Mouse (Mus musculus): Measurements from ENCODE around the gene Nsd2. TPM values are rescaled to one million over a fixed set of nuclear protein-coding genes. Genes with fewer than 3 reads are reported as not detected.

Nsd2 gene
- polyA plus RNA-seq, 1 experiment, result 7.6 TPM

GRCm38 (mm10) chr5:33893406-33893805, 72.9 kb downstream of the Nsd2 start:
- DNase-seq (ENCODE audit: low read depth in 1 of 2, low spot score in 2 of 2), result no peak
- peaks cover 25% of the 10 kb centered on the region for H3K36me3 ChIP-seq (ENCODE audit: control insufficient read depth, insufficient read depth, low read length)
- WGBS, result 91% methylated on average over 6 of the region's 6 CpGs
- no peaks in the 10 kb centered on the region for H3K27me3 ChIP-seq (ENCODE audit: control insufficient read depth, insufficient read depth, low read length)
- H3K27ac ChIP-seq (ENCODE audit: insufficient read depth, low read length), result no peak overlapping the region
- H3K4me1 ChIP-seq (ENCODE audit: control insufficient read depth, insufficient read depth, insufficient read length), result no peaks in the 10 kb centered on the region
- no peak for TF ChIP-seq CTCF (IDR thresholded peaks at IDR 0.05; ENCODE audit: extremely low read depth, insufficient read depth, insufficient read length, insufficient replicate concordance)
- no peak for TF ChIP-seq POLR2A (IDR thresholded peaks at IDR 0.05; ENCODE audit: low read depth, low read length)
- no peak overlapping the region for H3K4me3 ChIP-seq (ENCODE audit: extremely low read depth, insufficient read depth, insufficient read length)

- no peak for TF ChIP-seq CTCF (IDR thresholded peaks at IDR 0.05; ENCODE audit: extremely low read depth, insufficient read depth, insufficient read length, insufficient replicate concordance)
- TF ChIP-seq POLR2A (IDR thresholded peaks at IDR 0.05; ENCODE audit: low read depth, low read length), result no peak
- H3K36me3 ChIP-seq (ENCODE audit: control insufficient read depth, insufficient read depth, low read length), result peaks cover 39% of the 10 kb centered on the region
Observed at GRCm38 (mm10) chr5:33895116-33895515, 74.6 kb downstream of the Nsd2 start.

GRCm38 (mm10) chr5:33897158-33897557, 76.6 kb downstream of the Nsd2 start:
- Histone ChIP-seq H3K27ac (ENCODE audit: insufficient read depth, low read length) (no peak overlapping the region), H3K4me1 (ENCODE audit: control insufficient read depth, insufficient read depth, insufficient read length) (no peaks in the 10 kb centered on the region), H3K4me3 (ENCODE audit: extremely low read depth, insufficient read depth, insufficient read length) (no peak overlapping the region), H3K36me3 (ENCODE audit: control insufficient read depth, insufficient read depth, low read length) (peaks cover 51% of the 10 kb centered on the region), H3K27me3 (ENCODE audit: control insufficient read depth, insufficient read depth, low read length) (no peaks in the 10 kb centered on the region)
- TF ChIP-seq POLR2A (IDR thresholded peaks at IDR 0.05; ENCODE audit: low read depth, low read length) (no peak), CTCF (IDR thresholded peaks at IDR 0.05; ENCODE audit: extremely low read depth, insufficient read depth, insufficient read length, insufficient replicate concordance) (no peak)
- no peak for DNase-seq (ENCODE audit: low read depth in 1 of 2, low spot score in 2 of 2)
- 78% methylated on average over 2 of the region's 2 CpGs for WGBS

More at GRCm38 (mm10) chr5:33895116-33895515, 74.6 kb downstream of the Nsd2 start:
- Histone ChIP-seq H3K4me1 (ENCODE audit: control insufficient read depth, insufficient read depth, insufficient read length) (no peaks in the 10 kb centered on the region), H3K27ac (ENCODE audit: insufficient read depth, low read length) (no peak overlapping the region), H3K27me3 (ENCODE audit: control insufficient read depth, insufficient read depth, low read length) (no peaks in the 10 kb centered on the region), H3K4me3 (ENCODE audit: extremely low read depth, insufficient read depth, insufficient read length) (no peak overlapping the region)
- WGBS, result 91% methylated on average over 9 of the region's 9 CpGs
- no peak for DNase-seq (ENCODE audit: low read depth in 1 of 2, low spot score in 2 of 2)

- Histone ChIP-seq H3K27me3 (ENCODE audit: control insufficient read depth, insufficient read depth, low read length) (no peaks in the 10 kb centered on the region), H3K4me1 (ENCODE audit: control insufficient read depth, insufficient read depth, insufficient read length) (no peaks in the 10 kb centered on the region), H3K4me3 (ENCODE audit: extremely low read depth, insufficient read depth, insufficient read length) (no peak overlapping the region), H3K36me3 (ENCODE audit: control insufficient read depth, insufficient read depth, low read length) (peaks cover 56% of the 10 kb centered on the region), H3K27ac (ENCODE audit: insufficient read depth, low read length) (no peak overlapping the region)
- no peak for DNase-seq (ENCODE audit: low read depth in 1 of 2, low spot score in 2 of 2)
- WGBS, result 97% methylated on average over 9 of the region's 9 CpGs
- TF ChIP-seq POLR2A (IDR thresholded peaks at IDR 0.05; ENCODE audit: low read depth, low read length) (no peak), CTCF (IDR thresholded peaks at IDR 0.05; ENCODE audit: extremely low read depth, insufficient read depth, insufficient read length, insufficient replicate concordance) (no peak)
Observed at GRCm38 (mm10) chr5:33898671-33899070, 78.1 kb downstream of the Nsd2 start.

- H3K4me1 ChIP-seq (ENCODE audit: control insufficient read depth, insufficient read depth, insufficient read length), result no peaks in the 10 kb centered on the region
- no peak overlapping the region for H3K4me3 ChIP-seq (ENCODE audit: extremely low read depth, insufficient read depth, insufficient read length)
- H3K27me3 ChIP-seq (ENCODE audit: control insufficient read depth, insufficient read depth, low read length), result no peaks in the 10 kb centered on the region
- 94% methylated on average over 3 of the region's 3 CpGs for WGBS
- peaks cover 56% of the 10 kb centered on the region for H3K36me3 ChIP-seq (ENCODE audit: control insufficient read depth, insufficient read depth, low read length)
- no peak overlapping the region for H3K27ac ChIP-seq (ENCODE audit: insufficient read depth, low read length)
- TF ChIP-seq CTCF (IDR thresholded peaks at IDR 0.05; ENCODE audit: extremely low read depth, insufficient read depth, insufficient read length, insufficient replicate concordance) (no peak), POLR2A (IDR thresholded peaks at IDR 0.05; ENCODE audit: low read depth, low read length) (no peak)
- no peak for DNase-seq (ENCODE audit: low read depth in 1 of 2, low spot score in 2 of 2)
Observed at GRCm38 (mm10) chr5:33899245-33899644, 78.7 kb downstream of the Nsd2 start.

GRCm38 (mm10) chr5:33900101-33900500, 79.6 kb downstream of the Nsd2 start:
- H3K27ac ChIP-seq (ENCODE audit: insufficient read depth, low read length), result no peak overlapping the region
- no peaks in the 10 kb centered on the region for H3K4me1 ChIP-seq (ENCODE audit: control insufficient read depth, insufficient read depth, insufficient read length)
- H3K4me3 ChIP-seq (ENCODE audit: extremely low read depth, insufficient read depth, insufficient read length), result no peak overlapping the region
- H3K27me3 ChIP-seq (ENCODE audit: control insufficient read depth, insufficient read depth, low read length), result no peaks in the 10 kb centered on the region
- WGBS, result 94% methylated on average over 3 of the region's 3 CpGs
- peaks cover 50% of the 10 kb centered on the region for H3K36me3 ChIP-seq (ENCODE audit: control insufficient read depth, insufficient read depth, low read length)
- TF ChIP-seq CTCF (IDR thresholded peaks at IDR 0.05; ENCODE audit: extremely low read depth, insufficient read depth, insufficient read length, insufficient replicate concordance) (no peak), POLR2A (IDR thresholded peaks at IDR 0.05; ENCODE audit: low read depth, low read length) (no peak)
- no peak for DNase-seq (ENCODE audit: low read depth in 1 of 2, low spot score in 2 of 2)

- TF ChIP-seq CTCF (IDR thresholded peaks at IDR 0.05; ENCODE audit: extremely low read depth, insufficient read depth, insufficient read length, insufficient replicate concordance) (no peak), POLR2A (IDR thresholded peaks at IDR 0.05; ENCODE audit: low read depth, low read length) (no peak)
- no peak overlapping the region for H3K27ac ChIP-seq (ENCODE audit: insufficient read depth, low read length)
- peaks cover 46% of the 10 kb centered on the region for H3K36me3 ChIP-seq (ENCODE audit: control insufficient read depth, insufficient read depth, low read length)
- no peak for DNase-seq (ENCODE audit: low read depth in 1 of 2, low spot score in 2 of 2)
- H3K27me3 ChIP-seq (ENCODE audit: control insufficient read depth, insufficient read depth, low read length), result no peaks in the 10 kb centered on the region
- no peak overlapping the region for H3K4me3 ChIP-seq (ENCODE audit: extremely low read depth, insufficient read depth, insufficient read length)
- 97% methylated on average over 9 of the region's 9 CpGs for WGBS
- no peaks in the 10 kb centered on the region for H3K4me1 ChIP-seq (ENCODE audit: control insufficient read depth, insufficient read depth, insufficient read length)
Observed at GRCm38 (mm10) chr5:33900701-33901263, 80.3 kb downstream of the Nsd2 start.
